Mouse (Mus musculus) spleen, adult 2 months (tissue): ENCODE results near the gene Srrm1. TPM values are rescaled to one million over a fixed set of nuclear protein-coding genes. Genes with fewer than 3 reads are reported as not detected.
"Not testable (repeated sequence)": the region's sequence is repeated elsewhere in the genome, so short reads cannot be mapped to it uniquely, and the experiment has no call there.

Source experiments
- DNase-seq, 2 experiments: peaks; one replicate each; pipeline versions ENCODE4 v3.0.0 to v3.0.0-alpha.2; 2012 to 2021; ENCODE audit warnings: low spot score in 2 of 2, low read depth in 1 of 2
- H3K27ac ChIP-seq: fragments of 200-500 bp; 2 replicates; pipeline ENCODE4 v1.5.1; 2012; ENCODE audit warnings: low read length, inconsistent platforms; ENCODE audit not compliant: insufficient read depth
- H3K27me3 ChIP-seq: fragments of 200-500 bp; 2 replicates; pipeline ENCODE4 v1.6.1; 2012; ENCODE audit warnings: mild to moderate bottlenecking, moderate library complexity, low read length, inconsistent platforms; ENCODE audit not compliant: control insufficient read depth, insufficient read depth
- H3K36me3 ChIP-seq: fragments of 200-500 bp; 2 replicates; pipeline ENCODE4 v1.6.1; 2012; ENCODE audit warnings: mild to moderate bottlenecking, low read length, inconsistent platforms; ENCODE audit not compliant: control insufficient read depth, insufficient read depth
- H3K4me1 ChIP-seq: fragments of 200-500 bp; 2 replicates; pipeline ENCODE4 v1.6.1; 2011; ENCODE audit warnings: inconsistent platforms; ENCODE audit not compliant: control insufficient read depth, insufficient read depth, insufficient read length
- H3K4me3 ChIP-seq: fragments of 200-500 bp; 2 replicates; pipeline ENCODE4 v1.5.1; 2011; ENCODE audit warnings: mild to moderate bottlenecking, inconsistent platforms; ENCODE audit not compliant: insufficient read depth, insufficient read length; ENCODE audit errors: extremely low read depth
- CTCF ChIP-seq: fragments of 200-500 bp; IDR thresholded peaks from 2 replicates; pipeline ENCODE4 v1.5.1; 2011; ENCODE audit warnings: mild to moderate bottlenecking, inconsistent platforms; ENCODE audit not compliant: insufficient read depth, insufficient read length, insufficient replicate concordance; ENCODE audit errors: extremely low read depth
- POLR2A ChIP-seq: fragments of 200-500 bp; IDR thresholded peaks from 2 replicates; pipeline ENCODE4 v1.6.1; 2011; ENCODE audit warnings: low read depth, low read length, inconsistent platforms
- WGBS: fragments of 180-500 bp; shearing (Covaris S2); methylation state at CpG from one replicate; pipeline ENCODE4 v1.1.7; 2018; 5-methylcytosine and 5-hydroxymethylcytosine counted together
- polyA plus RNA-seq: library from polyadenylated mRNA; depleted of rRNA; stranded (reverse); fragments of >200 nt; gene quantifications from 2 replicates; pipeline ENCODE4 v1.2.3, GENCODE M21; 2012

Gene Srrm1
- polyA plus RNA-seq, 1 experiment = 22.2 TPM

- H3K4me1 ChIP-seq = peaks cover 10% of the 10 kb centered on the region
- WGBS = 86% methylated on average over 9 of the region's 9 CpGs
- H3K27ac ChIP-seq = no peak overlapping the region
- no peaks in the 10 kb centered on the region for H3K36me3 ChIP-seq
- DNase-seq = no peak
- no peak for TF ChIP-seq POLR2A
- no peak for TF ChIP-seq CTCF
- H3K27me3 ChIP-seq = no peaks in the 10 kb centered on the region
- H3K4me3 ChIP-seq = no peak overlapping the region
Observed at GRCm38 (mm10) chr4:135355886-135356550, 2.9 kb upstream of the Srrm1 start.

- H3K4me3 ChIP-seq, H3K27me3 ChIP-seq, DNase-seq, H3K27ac ChIP-seq, H3K36me3 ChIP-seq: not testable (repeated sequence)
- peaks cover 10% of the 10 kb centered on the region for H3K4me1 ChIP-seq
Observed at GRCm38 (mm10) chr4:135354751-135355150, 1.6 kb upstream of the Srrm1 start.

- Histone ChIP-seq H3K36me3 (no peaks in the 10 kb centered on the region), H3K4me1 (peaks cover 10% of the 10 kb centered on the region), H3K4me3 (peak overlapping the region; percentile 60), H3K27me3 (no peaks in the 10 kb centered on the region), H3K27ac (peak overlapping the region; percentile 87)
- 9% methylated on average over 12 of the region's 12 CpGs for WGBS
- TF ChIP-seq CTCF (no peak), POLR2A (peak; percentile 18; the same call in 1 of the 2 replicates)
- DNase-seq = no peak
Observed at GRCm38 (mm10) chr4:135353794-135354450, 801 bp upstream of the Srrm1 start.

GRCm38 (mm10) chr4:135352326-135353065, 625 bp downstream of the Srrm1 start:
- peak overlapping the region; percentile 82 for H3K4me3 ChIP-seq
- no peaks in the 10 kb centered on the region; the same call in 1 of the 2 replicates for H3K36me3 ChIP-seq
- WGBS = under 1% methylated on average over 66 of the region's 67 CpGs
- no peaks in the 10 kb centered on the region for H3K27me3 ChIP-seq
- no peak for TF ChIP-seq POLR2A
- TF ChIP-seq CTCF = no peak
- peak in 1 of 2 experiments; percentile 18 for DNase-seq
- H3K27ac ChIP-seq = peak overlapping the region; percentile 84
- peaks cover 10% of the 10 kb centered on the region for H3K4me1 ChIP-seq

GRCm38 (mm10) chr4:135337376-135337942, 15.7 kb downstream of the Srrm1 start:
- 95% methylated on average over 14 of the region's 14 CpGs for WGBS
- H3K4me3 ChIP-seq = no peak overlapping the region
- TF ChIP-seq CTCF = no peak
- TF ChIP-seq POLR2A = no peak
- no peak for DNase-seq
- H3K27ac ChIP-seq = no peak overlapping the region
- H3K4me1 ChIP-seq = no peaks in the 10 kb centered on the region
- peaks cover 71% of the 10 kb centered on the region for H3K36me3 ChIP-seq
- no peaks in the 10 kb centered on the region for H3K27me3 ChIP-seq

GRCm38 (mm10) chr4:135336023-135336357, 17.1 kb downstream of the Srrm1 start:
- TF ChIP-seq POLR2A (no peak), CTCF (no peak)
- Histone ChIP-seq H3K4me1 (no peaks in the 10 kb centered on the region), H3K36me3 (peaks cover 74% of the 10 kb centered on the region), H3K27me3 (no peaks in the 10 kb centered on the region), H3K27ac (no peak overlapping the region), H3K4me3 (no peak overlapping the region)
- DNase-seq = no peak
- WGBS = 89% methylated on average over 3 of the region's 3 CpGs
